Mouse (Mus musculus) megakaryocyte, embryonic 14.5 days (primary cell): ENCODE data around the gene Myo1f.

Experiments used
- FLI1 ChIP-seq: IDR thresholded peaks from 2 replicates; pipeline ENCODE4 v1.6.1; 2012; ENCODE audit warnings: low read length, inconsistent platforms, mixed read lengths
- GATA1 ChIP-seq: IDR thresholded peaks from 3 replicates; pipeline ENCODE4 v1.6.1; 2012; ENCODE audit warnings: mixed read lengths, low read length, inconsistent platforms, borderline replicate concordance

DNA sequence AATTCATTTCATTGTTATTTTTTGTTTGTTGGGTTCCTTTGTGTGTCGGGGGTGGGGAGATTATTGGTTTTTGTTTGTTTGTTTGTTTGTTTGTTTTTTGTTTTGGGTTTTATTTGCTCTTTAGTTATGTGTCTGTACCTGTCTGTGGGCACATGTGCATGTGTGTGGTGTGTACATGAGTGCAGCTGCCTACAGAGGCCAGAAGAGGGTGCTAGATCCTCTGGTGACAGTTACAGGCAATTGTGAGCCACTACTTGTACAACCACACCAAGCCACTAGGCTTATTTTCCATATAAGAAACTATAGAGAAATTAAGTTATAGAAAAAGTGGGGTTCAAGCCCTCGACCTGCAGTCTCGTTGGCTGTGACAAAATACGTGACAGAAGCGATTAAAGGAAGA lies 41.6 kb upstream of the Myo1f start:
- TF ChIP-seq GATA1 (no peak), FLI1 (no peak)
